Mouse (Mus musculus) C2C12 (cell line): Measurements from ENCODE around the gene Gja3.

Experiments used
- CTCF ChIP-seq: IDR thresholded peaks from one replicate; pipeline ENCODE4 v1.5.1; 2011; ENCODE audit not compliant: control insufficient read depth, insufficient read depth, insufficient read length
- MYOG ChIP-seq: IDR thresholded peaks from one replicate; pipeline ENCODE4 v1.6.1; 2011; ENCODE audit not compliant: control insufficient read depth, insufficient read length; ENCODE audit errors: extremely low read depth

GRCm38 (mm10) chr14:57105111-57105510, 47.2 kb upstream of the Gja3 start:
- TF ChIP-seq CTCF (no peak), MYOG (no peak)
